Mouse (Mus musculus): ENCODE data around the gene Arrdc5.

The Arrdc5 gene

DNA sequence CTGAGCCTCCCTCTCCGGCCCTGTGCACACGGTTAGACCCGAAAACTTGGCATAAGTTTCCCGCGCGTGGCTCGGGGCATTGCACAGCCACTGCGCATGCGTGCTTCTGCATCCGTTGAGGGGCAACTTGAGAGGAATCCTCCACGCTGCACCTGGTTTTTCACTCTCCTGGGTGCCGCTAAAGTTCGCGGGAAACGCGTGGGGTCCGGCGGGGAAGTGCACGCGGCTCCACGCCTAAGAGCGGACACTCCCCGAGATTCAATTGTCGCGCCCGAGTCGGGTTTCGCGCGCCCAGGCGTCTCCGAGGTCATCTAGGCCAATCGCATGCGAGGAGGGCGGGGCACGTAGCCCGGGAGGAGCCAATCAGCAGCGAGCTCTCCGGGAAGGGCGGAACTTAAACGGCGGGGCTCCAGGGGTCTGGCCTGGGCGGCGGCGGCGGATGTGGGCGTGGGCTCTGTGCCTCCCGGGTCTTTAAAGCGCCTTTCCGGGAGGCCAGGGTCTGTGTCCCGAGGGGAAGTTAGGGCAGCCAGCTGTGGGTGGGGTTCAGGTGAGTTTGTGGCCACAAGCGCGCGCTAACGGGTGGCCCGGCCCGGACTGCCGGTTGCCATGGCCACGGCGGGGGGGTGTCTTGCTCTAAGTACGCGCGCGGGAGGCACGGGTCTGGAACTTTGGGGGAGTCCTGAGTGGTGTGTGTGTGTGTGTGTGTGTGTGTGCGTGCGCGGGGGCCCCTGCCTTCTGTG lies 3.9 kb upstream of the Arrdc5 start:
- peak; percentile 96 for DNase-seq (ENCODE audit: low spot score in 2 of 2)

- peak; percentile 44 to 58 for DNase-seq (ENCODE audit: low spot score in 2 of 2)
Measured at GRCm38 (mm10) chr17:56303160-56303846, 3.2 kb upstream of the Arrdc5 start, which contains the start of gene Uhrf1. Uhrf1 (plus strand) TSS chr17:56303321.

DNA sequence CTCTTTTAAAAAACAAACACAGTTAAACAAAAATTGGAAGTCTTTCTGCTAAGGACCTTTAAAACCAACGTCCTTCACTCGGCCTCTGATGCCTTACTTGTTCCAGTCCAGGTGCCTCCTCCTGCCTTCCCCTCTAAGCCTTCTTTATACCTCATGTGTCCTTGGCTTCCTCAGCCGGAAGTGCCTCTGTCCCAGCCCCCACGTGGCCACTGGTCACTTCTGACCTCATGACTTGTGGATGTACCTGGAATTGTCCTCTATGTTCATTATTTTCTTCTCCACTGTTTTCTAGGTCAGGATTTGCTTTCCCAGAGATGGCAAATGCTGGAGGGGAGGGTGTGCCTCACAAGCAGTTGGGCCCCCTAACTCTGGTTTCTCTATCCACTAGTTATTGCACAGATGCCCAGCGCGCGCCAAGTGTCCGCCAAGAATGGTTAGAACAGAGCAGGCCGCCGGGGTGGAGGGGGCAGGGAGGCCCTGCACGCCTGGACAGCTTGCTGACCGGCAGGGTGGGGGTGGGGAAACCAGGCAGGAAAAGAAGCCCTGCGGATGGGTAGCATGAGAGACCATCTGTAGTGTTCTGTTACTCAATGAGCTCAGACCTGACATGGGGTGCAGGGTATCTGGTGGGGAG lies 2.4 kb upstream of the Arrdc5 start:
- no peak for DNase-seq (ENCODE audit: low spot score in 2 of 2)

GRCm38 (mm10) chr17:56298238-56298637 lies 1.8 kb downstream of the Arrdc5 start:
- DNase-seq (ENCODE audit: low spot score in 2 of 2), result no peak

GRCm38 (mm10) chr17:56296201-56296600 lies 3.9 kb downstream of the Arrdc5 start:
- no peak for DNase-seq (ENCODE audit: low spot score in 2 of 2)

- DNase-seq (ENCODE audit: low spot score in 2 of 2), result no peak
Measured at GRCm38 (mm10) chr17:56294241-56294640, 5.8 kb downstream of the Arrdc5 start.

GRCm38 (mm10) chr17:56293291-56293690 lies 6.8 kb downstream of the Arrdc5 start:
- no peak for DNase-seq (ENCODE audit: low spot score in 2 of 2)

DNA sequence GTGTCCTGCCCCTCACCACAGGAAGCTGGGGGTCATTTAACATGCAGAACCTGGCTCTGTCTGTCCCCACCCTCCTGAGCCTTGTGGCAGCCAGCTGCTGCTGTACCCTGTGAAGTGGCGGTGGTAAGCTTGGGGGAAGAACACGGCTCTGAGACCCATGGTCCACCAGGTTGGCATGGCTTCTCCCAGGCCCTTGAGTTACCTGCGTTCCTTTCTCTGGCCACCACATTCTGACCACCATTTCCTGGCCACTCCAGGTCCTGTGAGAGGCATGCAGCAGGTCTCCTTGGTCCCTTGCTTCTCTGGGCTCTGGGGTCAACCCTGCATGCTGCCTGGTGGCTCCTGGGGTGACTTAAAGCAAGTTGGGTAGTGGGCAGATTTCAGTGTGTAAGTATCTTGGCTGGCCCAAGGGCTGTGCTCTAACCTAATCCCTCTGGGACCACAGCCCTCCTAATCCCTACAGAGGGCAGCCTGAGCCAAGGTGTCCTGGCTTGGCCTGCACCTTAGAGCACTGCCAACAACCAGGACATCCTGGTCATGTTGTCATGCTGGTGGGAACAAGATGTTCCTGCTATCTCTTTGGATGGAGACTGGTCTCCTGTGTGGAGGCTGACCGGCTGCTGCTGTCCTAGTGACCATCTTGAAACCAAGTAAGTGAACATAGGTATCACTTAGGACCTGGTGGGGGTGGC lies 7.4 kb downstream of the Arrdc5 start, which contains the start of gene Plin3:
Plin3 (minus strand) TSS at position 343 of the 692 bp plus-strand sequence.
- DNase-seq (ENCODE audit: low spot score in 2 of 2), result no peak

GRCm38 (mm10) chr17:56291826-56292475 lies 8.1 kb downstream of the Arrdc5 start:
- no peak for DNase-seq (ENCODE audit: low spot score in 2 of 2)

GRCm38 (mm10) chr17:56291171-56291511 lies 8.9 kb downstream of the Arrdc5 start:
- peak; percentile 78 to 89 for DNase-seq (ENCODE audit: low spot score in 2 of 2)

DNA sequence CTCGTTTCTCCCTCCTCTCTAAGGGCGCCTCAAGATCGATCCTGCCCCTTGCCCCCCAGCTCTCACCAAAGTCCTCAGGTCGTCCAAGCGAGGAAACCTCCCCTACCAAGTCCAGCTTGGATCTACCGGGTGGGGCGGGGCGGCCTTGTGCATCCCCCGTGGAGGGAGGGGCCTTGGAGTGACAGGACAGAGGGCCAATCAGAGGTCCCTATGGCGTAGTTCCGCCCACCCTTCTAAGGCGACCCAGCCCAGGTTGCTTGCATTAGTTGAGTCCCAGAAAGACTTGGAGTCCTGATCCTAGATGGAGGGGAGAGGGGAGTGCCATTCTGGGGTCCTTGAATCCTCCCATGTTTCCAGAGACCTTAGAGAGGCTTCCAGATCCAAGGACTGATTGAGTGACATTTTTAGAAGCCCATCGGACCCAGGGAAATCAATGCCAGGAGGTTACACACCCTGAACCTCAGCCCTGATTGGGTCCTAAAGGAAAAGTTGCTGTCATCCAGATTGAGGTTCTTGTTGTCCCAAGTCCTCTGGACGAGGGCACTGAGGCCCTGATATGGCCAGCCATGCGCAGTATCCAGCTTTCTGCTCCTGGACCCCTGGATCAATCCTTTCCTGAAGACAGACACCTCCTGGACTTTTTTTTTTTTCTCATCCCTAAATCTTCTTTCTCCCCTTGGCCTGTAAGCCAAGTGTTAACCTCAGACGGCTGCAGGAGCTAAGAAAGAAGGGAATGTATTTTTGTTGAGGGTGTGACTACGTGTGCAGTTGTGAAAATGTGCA lies 9.5 kb downstream of the Arrdc5 start:
- DNase-seq (ENCODE audit: low spot score in 2 of 2), result peak; percentile 78 to 86

GRCm38 (mm10) chr17:56289371-56290331 lies 10.4 kb downstream of the Arrdc5 start:
- DNase-seq (ENCODE audit: low spot score in 2 of 2), result peak; percentile 63 to 68

DNA sequence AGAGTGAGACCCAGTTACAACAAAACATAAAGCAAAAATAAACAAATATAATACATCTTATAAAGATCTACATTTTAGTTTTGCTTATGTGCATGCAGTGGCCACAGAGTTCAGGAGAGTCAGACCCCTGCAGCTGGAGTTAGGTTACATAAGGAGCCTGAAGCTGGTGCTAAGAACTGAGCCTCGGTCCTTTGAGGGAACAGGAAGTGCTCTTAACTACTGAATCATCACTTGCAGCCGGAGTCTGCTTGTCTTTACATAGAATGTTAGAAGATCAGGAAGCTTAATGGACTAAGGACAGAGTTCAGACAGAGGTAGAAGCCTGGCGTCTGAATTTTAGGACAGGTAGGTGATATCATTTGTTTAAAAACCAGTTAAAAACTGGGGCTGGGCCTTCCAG lies 11.2 kb downstream of the Arrdc5 start:
- no peak for DNase-seq (ENCODE audit: low spot score in 2 of 2)

DNA sequence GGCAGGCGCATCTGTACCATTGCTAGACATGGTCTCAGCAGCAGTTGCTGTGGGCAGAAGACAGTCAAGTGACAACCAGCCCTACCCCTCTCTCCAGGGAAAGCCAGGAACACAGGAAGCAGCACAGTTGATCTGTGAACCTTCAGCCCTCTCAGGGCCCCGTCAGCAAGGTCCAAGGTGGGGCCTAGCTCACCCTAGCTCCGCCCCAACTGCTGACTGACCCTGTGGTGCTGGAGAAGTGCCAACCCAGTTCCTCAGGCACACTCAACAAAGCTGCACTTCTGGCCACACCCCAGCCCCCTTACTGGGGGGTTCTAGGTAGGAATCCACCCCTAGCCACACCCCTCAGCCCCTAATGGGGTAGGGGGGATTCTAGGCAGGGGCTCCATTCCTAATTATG lies 12.3 kb downstream of the Arrdc5 start:
- DNase-seq (ENCODE audit: low spot score in 2 of 2), result no peak

DNA sequence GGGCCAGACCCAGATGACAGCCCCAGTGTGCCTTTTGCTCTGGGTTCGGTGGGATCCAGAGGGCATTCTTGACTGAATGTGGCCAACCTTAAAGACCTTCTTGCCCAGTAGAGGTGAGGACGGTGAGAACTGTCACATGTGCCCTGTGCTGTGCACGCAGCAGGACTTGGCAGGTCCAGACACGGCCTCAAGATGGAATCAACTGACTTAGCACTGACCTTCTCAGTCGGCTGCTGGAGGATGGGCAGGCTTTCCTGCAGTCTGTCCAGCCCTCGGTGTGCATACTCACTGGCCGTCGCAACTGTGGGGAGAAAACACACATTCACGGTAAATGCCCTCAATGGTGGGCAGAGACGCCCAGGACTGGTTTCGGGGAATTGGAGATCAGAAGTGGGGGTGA lies 14.1 kb downstream of the Arrdc5 start:
- no peak for DNase-seq (ENCODE audit: low spot score in 2 of 2)

DNA sequence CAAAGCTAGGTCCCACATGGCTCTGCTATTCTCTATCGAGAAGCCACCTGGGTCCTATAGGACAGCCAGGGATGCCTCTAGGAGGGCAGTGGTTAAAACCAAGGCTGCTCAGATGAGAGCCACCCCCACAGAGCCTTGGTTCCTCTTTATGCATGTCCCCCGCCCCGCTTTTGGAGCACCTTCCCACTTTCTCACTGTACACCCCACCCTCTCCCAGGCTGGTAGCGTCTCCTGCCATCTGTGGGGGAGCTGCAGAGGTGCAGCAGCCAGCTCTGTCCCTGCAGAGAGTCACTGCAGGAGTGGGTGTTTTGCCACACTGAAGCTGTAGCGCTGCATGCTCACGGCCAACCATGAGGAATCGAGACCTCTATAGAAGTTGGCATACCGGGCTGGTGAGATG lies 16.8 kb downstream of the Arrdc5 start:
- DNase-seq (ENCODE audit: low spot score in 2 of 2), result no peak

DNA sequence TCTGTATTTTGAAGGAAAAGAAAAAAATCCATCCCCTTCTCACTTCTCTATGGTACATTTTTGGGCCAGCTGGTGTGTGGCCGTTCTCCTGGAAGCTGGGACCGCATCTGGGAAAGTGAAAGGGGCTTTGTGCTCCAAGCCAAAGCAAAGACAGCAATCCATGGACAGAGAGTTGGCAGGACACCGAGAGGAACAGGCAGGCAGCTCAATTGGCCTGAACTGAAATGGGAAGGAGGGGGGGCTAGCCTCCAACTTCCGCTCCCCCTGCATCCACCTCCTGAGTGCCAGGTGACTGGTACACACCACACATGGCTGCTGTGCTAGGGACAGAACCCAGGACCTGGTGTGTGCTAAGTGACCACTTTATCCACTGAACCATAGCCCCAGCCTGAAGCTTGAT lies 17.3 kb downstream of the Arrdc5 start:
- no peak for DNase-seq (ENCODE audit: low spot score in 2 of 2)

- DNase-seq (ENCODE audit: low spot score in 2 of 2), result no peak
Measured at GRCm38 (mm10) chr17:56281193-56281592, 18.9 kb downstream of the Arrdc5 start.

DNA sequence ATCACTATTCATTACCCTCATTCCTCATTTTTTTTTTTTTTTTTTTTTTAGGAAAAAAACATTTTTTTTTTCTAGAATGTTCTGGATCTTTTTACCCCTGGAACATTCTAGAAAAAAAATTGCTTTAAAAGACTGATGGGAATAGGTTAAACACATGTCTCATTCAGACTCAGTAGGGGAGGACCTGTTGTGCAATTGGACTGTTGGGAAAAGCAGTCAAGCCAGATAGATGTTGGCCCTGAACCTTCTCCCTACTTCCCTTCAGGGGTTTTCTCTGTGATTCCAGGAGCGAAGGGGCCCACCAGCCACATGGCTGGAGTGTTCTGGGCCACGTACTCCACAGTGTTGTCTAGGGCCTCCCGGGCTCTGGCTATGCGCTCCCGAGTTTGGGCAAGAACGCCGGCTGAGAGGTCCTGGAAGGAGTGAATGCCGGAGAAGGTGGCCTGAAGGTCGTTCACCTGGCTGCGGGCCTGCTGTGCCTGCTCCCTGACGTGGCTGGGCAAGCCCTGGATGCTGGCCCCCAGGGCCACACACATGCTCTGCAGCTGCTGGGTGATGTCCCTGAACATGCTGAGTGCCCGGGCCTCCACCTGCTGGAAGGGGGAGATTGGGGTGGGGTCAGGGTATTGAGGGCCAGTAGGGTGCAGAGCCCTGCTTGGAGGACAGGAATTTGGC lies 20.5 kb downstream of the Arrdc5 start:
- DNase-seq (ENCODE audit: low spot score in 2 of 2), result no peak

Measured in natural killer cell, adult 2 months (primary cell).